Mouse (Mus musculus): Measurements from ENCODE around the gene Acox2.

The Acox2 gene

GRCm38 (mm10) chr14:8223506-8224293 is 35.5 kb downstream of the Acox2 start:
- no peak for TF ChIP-seq GATA4 (IDR thresholded peaks at IDR 0.05; ENCODE audit: insufficient replicate concordance, low read length)

- TF ChIP-seq GATA4 (IDR thresholded peaks at IDR 0.05; ENCODE audit: insufficient replicate concordance, low read length) = no peak
Observed at GRCm38 (mm10) chr14:8222561-8222960, 36.6 kb downstream of the Acox2 start.

DNA sequence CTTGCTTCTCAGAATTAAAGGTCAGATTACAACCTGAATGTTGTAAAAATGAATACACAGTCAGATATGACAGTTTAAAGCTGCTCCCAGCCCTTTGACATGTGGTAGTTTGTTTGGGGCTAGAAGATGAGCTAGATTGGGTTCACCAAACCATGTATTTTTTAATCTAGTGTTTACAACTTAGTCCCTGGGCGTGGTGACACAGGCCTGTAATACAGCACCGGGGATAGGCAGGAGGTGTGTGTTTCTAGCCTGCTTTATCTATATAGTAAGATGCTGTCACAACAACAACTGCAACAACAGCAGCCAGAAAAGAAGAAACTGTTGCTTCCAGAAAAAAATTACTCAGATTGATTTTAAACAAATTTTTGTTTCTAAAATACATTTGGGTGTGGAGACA is 38.2 kb downstream of the Acox2 start:
- no peak for TF ChIP-seq GATA4 (IDR thresholded peaks at IDR 0.05; ENCODE audit: insufficient replicate concordance, low read length)

DNA sequence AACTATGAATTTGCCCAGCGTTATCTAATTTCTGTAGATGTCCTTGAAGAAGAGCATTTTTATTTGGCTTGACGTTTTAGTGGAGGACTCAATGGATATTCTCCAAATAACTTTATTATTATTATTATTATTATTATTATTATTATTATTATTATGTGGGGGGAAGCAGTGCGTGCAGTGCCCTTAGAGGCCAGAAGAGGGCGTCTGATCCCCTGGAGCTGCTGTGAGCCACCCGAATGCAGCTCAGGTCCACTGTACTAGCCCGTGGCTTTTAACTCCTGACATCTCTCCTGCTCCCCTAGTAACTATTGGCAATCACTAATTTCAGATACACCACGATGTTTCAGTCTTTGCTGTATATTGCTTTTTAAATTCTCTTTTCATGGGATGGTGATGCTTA is 38.8 kb downstream of the Acox2 start:
- TF ChIP-seq GATA4 (IDR thresholded peaks at IDR 0.05; ENCODE audit: insufficient replicate concordance, low read length) = no peak

- TF ChIP-seq GATA4 (IDR thresholded peaks at IDR 0.05; ENCODE audit: insufficient replicate concordance, low read length) = no peak
Observed at GRCm38 (mm10) chr14:8219876-8220275, 39.3 kb downstream of the Acox2 start.

- no peak for TF ChIP-seq GATA4 (IDR thresholded peaks at IDR 0.05; ENCODE audit: insufficient replicate concordance, low read length)
Observed at GRCm38 (mm10) chr14:8218730-8219380, 40.3 kb downstream of the Acox2 start.

- no peak for TF ChIP-seq GATA4 (IDR thresholded peaks at IDR 0.05; ENCODE audit: insufficient replicate concordance, low read length)
Observed at GRCm38 (mm10) chr14:8218238-8218637, 40.9 kb downstream of the Acox2 start.

DNA sequence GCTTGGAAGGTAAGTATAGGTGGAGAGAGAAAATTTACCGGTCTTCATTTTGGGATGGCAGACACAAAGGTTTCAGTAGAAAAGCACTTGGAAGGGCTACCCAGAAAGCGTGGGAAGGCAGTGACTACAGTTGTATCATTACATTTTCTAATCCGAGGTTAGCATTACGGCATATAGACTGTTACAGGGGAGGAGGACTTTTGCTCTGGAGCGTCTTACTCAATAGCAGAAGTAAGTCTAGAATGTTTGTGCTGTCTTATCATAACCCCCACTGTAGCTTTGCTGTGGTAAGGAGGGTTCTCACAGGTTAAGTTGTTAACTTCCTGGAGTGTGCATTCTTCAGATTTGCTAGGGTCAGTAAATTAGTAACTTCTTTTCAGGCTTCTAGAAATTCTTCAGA is 43.1 kb downstream of the Acox2 start:
- TF ChIP-seq GATA4 (IDR thresholded peaks at IDR 0.05; ENCODE audit: insufficient replicate concordance, low read length) = no peak

GRCm38 (mm10) chr14:8215208-8215778 is 43.9 kb downstream of the Acox2 start:
- no peak for TF ChIP-seq GATA4 (IDR thresholded peaks at IDR 0.05; ENCODE audit: insufficient replicate concordance, low read length)

- TF ChIP-seq GATA4 (IDR thresholded peaks at IDR 0.05; ENCODE audit: insufficient replicate concordance, low read length) = no peak
Observed at GRCm38 (mm10) chr14:8214299-8215207, 44.6 kb downstream of the Acox2 start.

DNA sequence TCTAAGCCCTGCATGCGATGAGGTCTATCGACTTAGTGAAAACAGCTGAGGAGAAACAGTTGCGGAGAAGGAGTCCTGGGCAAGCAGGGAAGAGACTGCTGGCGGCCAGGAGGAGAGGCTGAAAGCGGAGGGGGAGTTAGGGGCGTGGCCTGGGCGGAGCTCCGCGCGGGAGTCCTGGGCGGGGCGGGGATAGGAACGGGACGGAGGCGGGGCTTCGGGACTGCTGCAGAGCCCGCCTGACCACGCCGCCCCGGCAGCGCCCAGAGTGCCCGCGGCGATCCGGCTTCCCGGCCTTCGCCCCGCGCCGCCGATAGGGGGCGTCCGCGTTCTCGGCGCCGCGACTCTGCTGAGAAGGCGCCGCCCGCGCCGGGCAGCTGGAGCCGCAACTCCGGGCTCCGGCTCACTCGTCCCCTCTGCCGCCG is 45.3 kb downstream of the Acox2 start, which contains the start of gene Kctd6:
Kctd6 (plus strand) TSS at position 338 of the 422 bp plus-strand sequence.
- no peak for TF ChIP-seq GATA4 (IDR thresholded peaks at IDR 0.05; ENCODE audit: insufficient replicate concordance, low read length)

DNA sequence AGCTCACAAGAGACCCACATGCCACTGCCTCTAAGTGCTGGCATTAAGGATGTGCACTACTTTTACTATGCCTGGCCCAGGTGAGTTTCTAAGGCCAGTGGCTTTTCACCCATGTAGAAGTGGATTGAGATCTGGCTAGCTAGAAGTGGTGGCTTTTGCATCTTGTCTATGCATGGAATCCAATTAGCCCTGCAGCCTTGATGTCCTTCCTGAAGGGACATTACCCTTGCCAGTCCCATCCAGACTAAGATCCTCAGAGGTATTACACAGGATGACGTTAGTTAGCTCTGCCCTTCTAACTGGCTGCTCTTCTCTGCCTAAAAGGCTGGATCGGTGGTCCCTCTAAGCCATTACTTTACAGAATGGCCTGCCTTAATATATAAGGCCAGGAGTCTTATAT is 46.2 kb downstream of the Acox2 start:
- no peak for TF ChIP-seq GATA4 (IDR thresholded peaks at IDR 0.05; ENCODE audit: insufficient replicate concordance, low read length)

GRCm38 (mm10) chr14:8209896-8210295 is 49.3 kb downstream of the Acox2 start:
- TF ChIP-seq GATA4 (IDR thresholded peaks at IDR 0.05; ENCODE audit: insufficient replicate concordance, low read length) = no peak

DNA sequence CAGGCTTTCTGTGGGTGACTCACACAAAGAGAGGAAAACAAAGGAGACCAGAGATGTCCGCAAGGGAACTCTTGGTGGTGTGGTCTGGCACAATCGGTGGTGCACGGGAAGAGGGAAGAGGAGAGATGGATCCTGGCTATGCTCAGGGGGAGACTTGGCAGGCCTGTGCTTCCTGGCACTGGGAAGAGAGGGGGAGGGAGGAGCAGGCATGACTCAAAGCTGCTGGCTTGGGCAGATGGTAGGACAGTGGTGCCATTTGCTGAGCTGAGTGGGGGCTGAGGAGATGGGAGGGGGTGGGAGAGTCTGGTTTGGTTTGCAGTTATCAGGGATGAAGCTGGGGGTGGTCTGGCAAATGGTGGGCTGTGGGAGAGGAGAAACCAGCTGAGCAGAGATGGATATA is 50.3 kb downstream of the Acox2 start:
- TF ChIP-seq GATA4 (IDR thresholded peaks at IDR 0.05; ENCODE audit: insufficient replicate concordance, low read length) = no peak

DNA sequence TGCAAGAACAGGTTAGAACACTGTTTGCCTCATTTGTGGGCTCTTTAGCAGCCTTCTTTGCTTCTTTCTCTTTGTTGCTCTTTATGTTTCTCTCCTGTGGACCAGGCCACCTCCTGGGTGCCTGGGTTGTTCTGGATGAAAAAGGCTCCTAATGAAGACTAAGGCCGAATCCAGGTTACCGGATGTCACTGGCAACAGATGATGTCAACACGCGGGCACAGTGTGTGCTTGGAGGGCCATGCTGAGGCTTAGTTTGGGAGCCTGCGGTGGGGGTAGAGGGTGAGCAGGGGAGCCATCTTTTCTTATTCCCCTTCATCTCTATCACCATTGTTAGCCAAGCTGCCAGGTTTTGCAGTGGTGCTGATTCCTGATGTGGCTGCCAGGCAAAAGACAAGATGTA is 51.6 kb downstream of the Acox2 start:
- TF ChIP-seq GATA4 (IDR thresholded peaks at IDR 0.05; ENCODE audit: insufficient replicate concordance, low read length) = no peak

All from liver, adult (tissue).